Comparison of ENCODE assay signal across 7 mouse cellular contexts in genomic region chr16:4689371-4689770, GRCm38 (mm10). TPM values are rescaled to one million over a fixed set of nuclear protein-coding genes. Genes with fewer than 3 reads are reported as not detected.
DNase-seq lines count a peak whose midpoint lies in the region; ATAC-seq and TF ChIP-seq lines count a peak whose summit lies in the region.
"Not testable (repeated sequence)": the region's sequence is repeated elsewhere in the genome, so short reads cannot be mapped to it uniquely, and the experiment has no call there.

No protein-coding gene starts in this region.

- intact Hi-C loops in gastrocnemius, adult 2 months (cut with DNase I); left cerebral cortex, adult 2 months (cut with DNase I): not testable (repeated sequence)

- not testable (repeated sequence) for H3K4me2 ChIP-seq in intestine, postnatal 0 days (replicated peaks; ENCODE audit: low read depth); lung, postnatal 0 days (replicated peaks; ENCODE audit: low read depth, low read length)

- H3K4me1 ChIP-seq in intestine, postnatal 0 days (replicated peaks; ENCODE audit: control insufficient read depth, insufficient read depth, low read length); lung, postnatal 0 days (ENCODE audit: insufficient read depth, low read depth, low read length): not testable (repeated sequence)

- not testable (repeated sequence) for H3K9ac ChIP-seq in intestine, postnatal 0 days (ENCODE audit: low read depth, low read length); lung, postnatal 0 days (replicated peaks; ENCODE audit: low read depth)

- TF ChIP-seq EP300 in lung, postnatal 0 days (IDR thresholded peaks at IDR 0.05): not testable (repeated sequence)

- not testable (repeated sequence) for ATAC-seq in intestine, postnatal 0 days; lung, postnatal 0 days

- not testable (repeated sequence) for H3K9me3 ChIP-seq in intestine, postnatal 0 days (ENCODE audit: control insufficient read depth); lung, postnatal 0 days (ENCODE audit: low read length)

- peaks cover 46% of the 10 kb centered on the region for H3K36me3 ChIP-seq in intestine, postnatal 0 days (ENCODE audit: control insufficient read depth, insufficient read depth)
- peaks cover 23% of the 10 kb centered on the region for H3K36me3 ChIP-seq in lung, postnatal 0 days (ENCODE audit: insufficient read depth, low read length)

- peak; percentile 33; the same call in 1 of the 2 replicates for TF ChIP-seq CTCF in gastrocnemius, adult 2 months (IDR thresholded peaks at IDR 0.05)
- TF ChIP-seq CTCF in intestine, postnatal 0 days (IDR thresholded peaks at IDR 0.05; ENCODE audit: low read depth): peak; percentile 38
- TF ChIP-seq CTCF in left cerebral cortex, adult 2 months (IDR thresholded peaks at IDR 0.05): peak; percentile 29
- TF ChIP-seq CTCF in lung, postnatal 0 days (IDR thresholded peaks at IDR 0.05): peak; percentile 31

- DNase-seq in 3T3-L1 (ENCODE audit: low read depth, low spot score) (peak; percentile 75), ES-CJ7 (ENCODE audit: low read depth, low spot score) (peak; percentile 36), R1 (ENCODE audit: low read depth, low spot score) (peak; percentile 41)
- not testable (repeated sequence) for DNase-seq in gastrocnemius, adult 2 months; left cerebral cortex, adult 2 months (ENCODE audit: extremely low spot score in 1 of 2, low spot score in 2 of 2); lung, postnatal 0 days (ENCODE audit: low spot score)

- WGBS in intestine, postnatal 0 days: 100% methylated on average over 4 of the region's 4 CpGs
- WGBS in lung, postnatal 0 days: 99% methylated on average over 4 of the region's 4 CpGs

- H3K27ac ChIP-seq in gastrocnemius, adult 2 months; intestine, postnatal 0 days (ENCODE audit: low read depth, low read length); left cerebral cortex, adult 2 months; lung, postnatal 0 days (ENCODE audit: low read length): not testable (repeated sequence)

- H3K27me3 ChIP-seq in intestine, postnatal 0 days (replicated peaks; ENCODE audit: control insufficient read depth, insufficient read depth, low read length); lung, postnatal 0 days (replicated peaks; ENCODE audit: insufficient read depth, low read length): not testable (repeated sequence)

- H3K4me3 ChIP-seq in gastrocnemius, adult 2 months; intestine, postnatal 0 days (ENCODE audit: low read depth, low read length); left cerebral cortex, adult 2 months; lung, postnatal 0 days (ENCODE audit: low read depth, low read length): not testable (repeated sequence)

RNA-seq across cellular contexts. Expression of gene Coro7, which starts 9.8 kb away (rescaled TPM):
- 10 to 100 TPM; 12.1 to 13.6 TPM for total RNA-seq in gastrocnemius, adult 2 months (2021)
- polyA plus RNA-seq in intestine, postnatal 0 days (2015; fragmentation: Nextera tagmentation; extraction: Ambion mirVana): 25.3 and 27.5 TPM in 2 replicates
- total RNA-seq in left cerebral cortex, adult 2 months (2021): 10 to 100 TPM; 76.7 to 92.0 TPM
- polyA plus RNA-seq in lung, postnatal 0 days (2015; fragmentation: Nextera tagmentation; extraction: Ambion mirVana): 8.7 and 9.0 TPM in 2 replicates

RNA-seq across cellular contexts. Expression of gene Nmral1, which starts 29.8 kb away (rescaled TPM):
- 1 to 10 TPM; 2.6 to 3.7 TPM for total RNA-seq in gastrocnemius, adult 2 months (2021)
- 10.2 and 11.6 TPM in 2 replicates for polyA plus RNA-seq in intestine, postnatal 0 days (2015; fragmentation: Nextera tagmentation; extraction: Ambion mirVana)
- 10 to 100 TPM in 1 of 2 experiments, 1 to 10 TPM in 1; 9.7 to 10.8 TPM for total RNA-seq in left cerebral cortex, adult 2 months (2021)
- 6.0 and 7.1 TPM in 2 replicates for polyA plus RNA-seq in lung, postnatal 0 days (2015; fragmentation: Nextera tagmentation; extraction: Ambion mirVana)

RNA-seq across cellular contexts. Expression of gene Hmox2, which starts 36.8 kb away (rescaled TPM):
- 10 to 100 TPM; 35.4 to 43.6 TPM for total RNA-seq in gastrocnemius, adult 2 months (2021)
- polyA plus RNA-seq in intestine, postnatal 0 days (2015; fragmentation: Nextera tagmentation; extraction: Ambion mirVana): 63.1 and 64.3 TPM in 2 replicates
- 10 to 100 TPM; 76.1 to 79.1 TPM for total RNA-seq in left cerebral cortex, adult 2 months (2021)
- 92.4 and 97.9 TPM in 2 replicates for polyA plus RNA-seq in lung, postnatal 0 days (2015; fragmentation: Nextera tagmentation; extraction: Ambion mirVana)

RNA-seq across cellular contexts. Expression of gene Dnaja3, which starts 49.6 kb away (rescaled TPM):
- 100 to 1,000 TPM in 1 of 2 experiments, 10 to 100 TPM in 1; 86.4 to 110 TPM for total RNA-seq in gastrocnemius, adult 2 months (2021)
- 37.9 and 38.6 TPM in 2 replicates for polyA plus RNA-seq in intestine, postnatal 0 days (2015; fragmentation: Nextera tagmentation; extraction: Ambion mirVana)
- total RNA-seq in left cerebral cortex, adult 2 months (2021): 10 to 100 TPM; 56.9 to 62.2 TPM
- polyA plus RNA-seq in lung, postnatal 0 days (2015; fragmentation: Nextera tagmentation; extraction: Ambion mirVana): 37.8 and 38.9 TPM in 2 replicates

RNA-seq across cellular contexts. Expression of gene Vasn, which starts 49.6 kb away (rescaled TPM):
- 1 to 10 TPM; 4.8 to 6.0 TPM for total RNA-seq in gastrocnemius, adult 2 months (2021)
- 5.0 and 5.3 TPM in 2 replicates for polyA plus RNA-seq in intestine, postnatal 0 days (2015; fragmentation: Nextera tagmentation; extraction: Ambion mirVana)
- 10 to 100 TPM; 11.5 to 13.1 TPM for total RNA-seq in left cerebral cortex, adult 2 months (2021)
- 17.4 and 18.0 TPM in 2 replicates for polyA plus RNA-seq in lung, postnatal 0 days (2015; fragmentation: Nextera tagmentation; extraction: Ambion mirVana)

Comparison
In these comparisons a context has a peak if more than half of its experiments do, and no peak if none do; other contexts are left out.
1. RNA of gene Coro7, which starts 9.8 kb away (total RNA-seq): 76.7 to 92.0 TPM in left cerebral cortex, adult 2 months; 12.1 to 13.6 TPM in gastrocnemius, adult 2 months; every median in the first group is over 4 times any median in the second.
2. Peak in every context shown above with its lines, with median percentiles within 50 percentile points of each other: CTCF ChIP-seq.